Comparison of ENCODE assay signal across 11 mouse cellular contexts in genomic region chr15:8717021-8717571, GRCm38 (mm10). TPM values are rescaled to one million over a fixed set of nuclear protein-coding genes. Genes with fewer than 3 reads are reported as not detected.
A peak's percentile ranks its signal among the peaks of the same experiment; 100 is the strongest.
DNase-seq lines count a peak whose midpoint lies in the region; ATAC-seq and TF ChIP-seq lines count a peak whose summit lies in the region.
"Had no signal": no experiment of that assay in that cellular context is flagged by ENCODE, and none has a peak within 500 bp of the region (broad histone marks: within the 10 kb centered on the region; RNA-seq: fewer than 3 reads in every experiment).

No protein-coding gene starts in this region.

- peak overlapping the region; percentile 43; the same call in 1 of the 2 replicates for H3K27ac ChIP-seq in lung, embryonic 14.5 days (ENCODE audit: low read depth)
- peak overlapping the region; percentile 23; the same call in 1 of the 2 replicates for H3K27ac ChIP-seq in cortical plate, adult 2 months (ENCODE audit: insufficient read depth, low read length)
- H3K27ac ChIP-seq in hindbrain, embryonic 10.5 days, result 0 out of 2 replicates have a peak overlapping the region, but pooled peaks have one; percentile 59
- H3K27ac ChIP-seq in neural tube, embryonic 14.5 days (ENCODE audit: low read depth, low read length), result no peak overlapping the region
- H3K27ac ChIP-seq: macrophage had no signal

- H3K36me3 ChIP-seq in lung, embryonic 14.5 days (ENCODE audit: insufficient read depth), result no peaks in the 10 kb centered on the region
- H3K36me3 ChIP-seq in hindbrain, embryonic 10.5 days, result no peaks in the 10 kb centered on the region
- H3K36me3 ChIP-seq in neural tube, embryonic 14.5 days (ENCODE audit: control insufficient read depth, insufficient read depth, low read length), result no peaks in the 10 kb centered on the region

- H3K9me3 ChIP-seq in lung, embryonic 14.5 days (ENCODE audit: low read depth, low read length), result no peaks in the 10 kb centered on the region
- H3K9me3 ChIP-seq in hindbrain, embryonic 10.5 days, result no peaks in the 10 kb centered on the region
- H3K9me3 ChIP-seq in neural tube, embryonic 14.5 days (ENCODE audit: control insufficient read depth, low read length), result no peaks in the 10 kb centered on the region

- no peak for TF ChIP-seq POLR2A in cortical plate, adult 2 months (IDR thresholded peaks at IDR 0.05; ENCODE audit: extremely low read depth, insufficient read depth, low read length)

- DNase-seq in lung, embryonic 14.5 days, result peak; percentile 59
- no peak for DNase-seq in lung, adult 18-20 months
- DNase-seq in hindbrain, embryonic 10.5 days (ENCODE audit: low spot score), result no peak
- DNase-seq in right cerebral cortex, postnatal 10 days (ENCODE audit: low spot score in 2 of 2), result no peak
- DNase-seq in ovary, postnatal 36 days (ENCODE audit: low spot score), result no peak
- DNase-seq: thymus, postnatal 14 days had no signal

- H3K9ac ChIP-seq in lung, embryonic 14.5 days, result no peak overlapping the region
- H3K9ac ChIP-seq in neural tube, embryonic 14.5 days (replicated peaks; ENCODE audit: low read depth, low read length), result no peak overlapping the region

- 0 out of 2 replicates have a peak, but pooled peaks cover 3% of the 10 kb centered on the region for H3K4me1 ChIP-seq in lung, embryonic 14.5 days (ENCODE audit: insufficient read depth)
- no peaks in the 10 kb centered on the region for H3K4me1 ChIP-seq in cortical plate, adult 2 months (ENCODE audit: control insufficient read depth, insufficient read depth, low read length)
- H3K4me1 ChIP-seq in hindbrain, embryonic 10.5 days (replicated peaks), result peaks cover 19% of the 10 kb centered on the region
- 0 out of 2 replicates have a peak, but pooled peaks cover 5% of the 10 kb centered on the region for H3K4me1 ChIP-seq in neural tube, embryonic 14.5 days (ENCODE audit: control insufficient read depth, insufficient read depth, low read length)

- 0 out of 2 replicates have a peak, but pooled peaks have one; percentile 19 for ATAC-seq in lung, embryonic 14.5 days (ENCODE audit: insufficient read depth)
- peak; percentile 76 for ATAC-seq in neural tube, embryonic 14.5 days (ENCODE audit: low read depth)
- ATAC-seq: Patski had no signal

- H3K4me2 ChIP-seq in lung, embryonic 14.5 days, result peak overlapping the region; percentile 42
- H3K4me2 ChIP-seq in neural tube, embryonic 14.5 days (ENCODE audit: low read depth, low read length), result peak overlapping the region; percentile 33

- no peak for TF ChIP-seq CTCF in lung, embryonic 14.5 days (IDR thresholded peaks at IDR 0.05; ENCODE audit: low read depth)
- TF ChIP-seq CTCF in cortical plate, adult 2 months (IDR thresholded peaks at IDR 0.05; ENCODE audit: extremely low read depth, insufficient read depth, low read length), result no peak

- H3K4me3 ChIP-seq in lung, embryonic 14.5 days (ENCODE audit: low read depth, low read length), result no peak overlapping the region
- H3K4me3 ChIP-seq in cortical plate, adult 2 months (ENCODE audit: insufficient read depth, low read length), result no peak overlapping the region
- 0 out of 2 replicates have a peak overlapping the region, but pooled peaks have one; percentile 29 for H3K4me3 ChIP-seq in hindbrain, embryonic 10.5 days
- no peak overlapping the region for H3K4me3 ChIP-seq in neural tube, embryonic 14.5 days (ENCODE audit: low read depth, low read length)
- H3K4me3 ChIP-seq: erythroblast, embryonic 14.5 days had no signal

- 21% methylated on average over 6 of the region's 6 CpGs for WGBS in lung, embryonic 14.5 days
- 41% methylated on average over 6 of the region's 6 CpGs for WGBS in hindbrain, embryonic 10.5 days
- WGBS in neural tube, embryonic 14.5 days, result 15% methylated on average over 6 of the region's 6 CpGs

- no peaks in the 10 kb centered on the region for H3K27me3 ChIP-seq in lung, embryonic 14.5 days (ENCODE audit: insufficient read depth, low read length)
- peaks cover under 1% of the 10 kb centered on the region; the same call in 1 of the 2 replicates for H3K27me3 ChIP-seq in hindbrain, embryonic 10.5 days (ENCODE audit: insufficient read depth, poor library complexity, severe bottlenecking)
- no peaks in the 10 kb centered on the region for H3K27me3 ChIP-seq in neural tube, embryonic 14.5 days (ENCODE audit: control insufficient read depth, insufficient read depth, low read length)
- H3K27me3 ChIP-seq: Patski had no signal

RNA-seq across cellular contexts. Expression of gene Slc1a3, which starts 6.5 kb away (rescaled TPM):
- polyA plus RNA-seq in lung, embryonic 14.5 days (2014; fragmentation: Nextera tagmentation; extraction: Ambion mirVana), result 24.5 and 26.1 TPM in 2 replicates
- 373 TPM in 2 replicates for polyA plus RNA-seq in cortical plate, adult 2 months (2012; rRNA removed)
- polyA plus RNA-seq in hindbrain, embryonic 10.5 days (2016; fragmentation: Nextera tagmentation; extraction: Ambion mirVana), result 26.1 and 28.2 TPM in 2 replicates
- polyA plus RNA-seq in neural tube, embryonic 14.5 days (2014; fragmentation: Nextera tagmentation; extraction: Ambion mirVana), result 205 and 228 TPM in 2 replicates
- polyA plus RNA-seq: erythroblast, embryonic 14.5 days had no signal
